Mouse (Mus musculus): ENCODE results near the gene Fer.

DNA sequence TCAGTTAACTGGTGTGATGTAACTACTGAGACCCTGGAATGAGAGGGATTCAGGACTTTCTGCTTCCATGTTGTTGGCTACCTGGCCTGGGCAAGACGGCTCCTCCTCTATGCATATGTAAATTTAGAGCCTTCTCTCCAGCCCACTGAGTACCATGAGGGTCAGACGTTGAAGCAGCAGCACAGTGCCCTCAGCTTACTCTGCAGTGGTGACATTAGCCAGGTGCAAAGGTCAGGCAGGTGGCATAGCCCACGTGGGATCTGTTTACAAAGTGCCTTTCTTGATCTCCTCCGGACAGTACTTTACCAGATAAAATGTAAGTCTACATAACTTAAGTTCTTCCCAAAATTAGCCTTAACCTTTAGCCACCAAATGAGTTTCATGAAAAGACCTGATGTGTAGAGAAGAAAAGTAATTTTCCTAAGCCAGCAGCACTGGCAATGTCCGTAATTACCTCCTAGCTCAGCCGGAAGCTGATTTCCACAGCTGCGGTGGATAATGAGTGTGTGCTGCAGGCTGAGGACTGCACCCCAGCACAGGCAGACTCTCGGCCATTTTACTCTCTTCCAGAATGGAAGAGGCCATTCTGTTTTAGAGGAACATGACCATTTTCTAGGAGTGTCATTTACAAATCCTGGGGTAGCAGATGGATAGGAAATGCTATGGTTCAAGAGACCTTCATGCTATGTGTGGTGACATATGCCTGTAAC lies 273.2 kb downstream of the Fer start:
- TF ChIP-seq POLR2A (IDR thresholded peaks at IDR 0.05; ENCODE audit: insufficient read length, low read depth) = no peak
- TF ChIP-seq MAX (IDR thresholded peaks at IDR 0.05; ENCODE audit: low read depth) = no peak
- no peak for TF ChIP-seq CEBPB (IDR thresholded peaks at IDR 0.05; ENCODE audit: insufficient read depth, poor library complexity, severe bottlenecking)
- TF ChIP-seq TCF12 (IDR thresholded peaks at IDR 0.05; ENCODE audit: insufficient read depth, poor library complexity, severe bottlenecking) = no peak
- TF ChIP-seq MYOD1 (IDR thresholded peaks at IDR 0.05; ENCODE audit: control insufficient read depth in 1 of 3, insufficient read length in 2 of 3, low read depth in 2 of 3) = no peak

All from myocyte (in vitro differentiated cells).